Mouse (Mus musculus): ENCODE measurements at regions not wholly inside any gene's neighbourhood (a gene's known extent, or its start where the extent isn't known, plus 50 kb on each side); places are given as distances from the start of the nearest gene placed in this dataset.

- 34% methylated on average over 22 of the region's 22 CpGs for WGBS
- Histone ChIP-seq H3K27me3 (ENCODE audit: control insufficient read depth, insufficient read depth, low read length) (no peaks in the 10 kb centered on the region), H3K4me3 (ENCODE audit: control insufficient read depth in 1 of 2, insufficient read depth in 1 of 2, low read depth in 1 of 2, low read length in 2 of 2) (no peak overlapping the region), H3K4me1 (ENCODE audit: control insufficient read depth in 2 of 2, insufficient read depth in 2 of 2, low read length in 2 of 2) (peaks cover 13 to 18% of the 10 kb centered on the region in 2 experiments), H3K9me3 (ENCODE audit: control insufficient read depth, low read length) (no peaks in the 10 kb centered on the region), H3K27ac (replicated peaks in 1 of 2; ENCODE audit: control insufficient read depth in 1 of 2, insufficient read depth in 1 of 2, low read depth in 2 of 2, low read length in 2 of 2) (peak overlapping the region; percentile 15 to 50; a peak in 2 of 4 replicates), H3K9ac (ENCODE audit: low read length) (no peak overlapping the region), H3K4me2 (ENCODE audit: low read length) (peak overlapping the region; percentile 12), H3K36me3 (ENCODE audit: control insufficient read depth, insufficient read depth, low read length) (no peaks in the 10 kb centered on the region)
- peak; percentile 76 for ATAC-seq (ENCODE audit: insufficient number of reproducible peaks, insufficient read depth, low FRiP score, low read depth)
Observed at GRCm38 (mm10) chr5:118339676-118340661, 94.9 kb downstream of the 2410131K14Rik start.

DNA sequence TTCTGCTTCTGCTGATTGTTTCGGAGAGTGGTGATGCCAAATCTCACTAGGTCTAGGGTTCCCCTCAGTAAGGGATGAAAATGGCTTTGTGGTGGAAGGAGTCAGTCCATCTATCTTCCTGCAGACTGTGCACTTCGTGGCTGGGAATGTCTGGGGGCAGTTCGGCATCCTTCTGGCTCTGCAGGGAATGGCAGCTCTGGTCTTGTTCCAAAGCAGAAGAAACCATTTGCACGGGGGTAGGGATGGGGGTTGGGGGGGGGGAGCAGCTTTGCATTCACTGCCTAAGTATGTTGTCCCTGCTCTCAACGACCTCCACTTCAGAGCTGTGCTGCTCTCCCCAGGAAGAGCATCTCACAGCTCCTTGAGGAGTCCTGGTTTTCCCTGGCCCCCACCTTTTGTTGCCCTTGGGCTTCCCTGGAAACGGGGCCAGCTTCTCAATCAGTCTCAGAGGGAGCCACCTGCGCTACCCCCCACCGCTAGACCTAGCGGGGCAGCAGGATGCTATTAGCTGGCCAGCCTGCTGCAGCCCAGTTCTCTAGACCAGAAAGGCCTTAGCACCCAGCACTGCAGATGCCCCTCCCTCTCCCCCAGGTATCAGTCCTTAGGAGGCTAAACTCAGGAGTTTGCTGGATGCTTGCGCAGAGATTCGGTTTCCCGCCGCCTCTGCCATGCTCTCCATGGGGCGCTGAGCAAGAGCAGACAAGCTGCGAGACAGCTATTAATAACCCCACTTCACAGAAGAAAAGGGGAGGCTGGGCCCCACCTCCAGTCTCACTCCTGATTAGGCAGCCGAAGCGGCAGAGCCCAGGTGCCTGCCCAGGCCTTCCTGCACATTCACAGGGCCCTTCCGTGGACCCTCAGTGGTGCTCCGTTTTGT is 98.7 kb downstream of the 2410131K14Rik start:
- H3K4me2 ChIP-seq (ENCODE audit: low read length) = peak overlapping the region; percentile 63
- H3K36me3 ChIP-seq (ENCODE audit: control insufficient read depth, insufficient read depth, low read length) = no peaks in the 10 kb centered on the region
- H3K9me3 ChIP-seq (ENCODE audit: control insufficient read depth, low read length) = no peaks in the 10 kb centered on the region
- H3K4me1 ChIP-seq (ENCODE audit: control insufficient read depth in 2 of 2, insufficient read depth in 2 of 2, low read length in 2 of 2) = peaks cover 13 to 18% of the 10 kb centered on the region in 2 experiments
- peak overlapping the region; percentile 58; the same call in 1 of the 2 replicates for H3K9ac ChIP-seq (ENCODE audit: low read length)
- peak overlapping the region in 1 of 2 experiments; percentile 37; a peak in 1 of 4 replicates for H3K27ac ChIP-seq (replicated peaks in 1 of 2; ENCODE audit: control insufficient read depth in 1 of 2, insufficient read depth in 1 of 2, low read depth in 2 of 2, low read length in 2 of 2)
- no peaks in the 10 kb centered on the region for H3K27me3 ChIP-seq (ENCODE audit: control insufficient read depth, insufficient read depth, low read length)
- peak overlapping the region in 1 of 2 experiments; percentile 23; a peak in 2 of 4 replicates for H3K4me3 ChIP-seq (ENCODE audit: control insufficient read depth in 1 of 2, insufficient read depth in 1 of 2, low read depth in 1 of 2, low read length in 2 of 2)
- peak; percentile 36; the same call in 1 of the 2 replicates for ATAC-seq (ENCODE audit: insufficient number of reproducible peaks, insufficient read depth, low FRiP score, low read depth)
- 11% methylated on average over 19 of the region's 19 CpGs for WGBS

DNA sequence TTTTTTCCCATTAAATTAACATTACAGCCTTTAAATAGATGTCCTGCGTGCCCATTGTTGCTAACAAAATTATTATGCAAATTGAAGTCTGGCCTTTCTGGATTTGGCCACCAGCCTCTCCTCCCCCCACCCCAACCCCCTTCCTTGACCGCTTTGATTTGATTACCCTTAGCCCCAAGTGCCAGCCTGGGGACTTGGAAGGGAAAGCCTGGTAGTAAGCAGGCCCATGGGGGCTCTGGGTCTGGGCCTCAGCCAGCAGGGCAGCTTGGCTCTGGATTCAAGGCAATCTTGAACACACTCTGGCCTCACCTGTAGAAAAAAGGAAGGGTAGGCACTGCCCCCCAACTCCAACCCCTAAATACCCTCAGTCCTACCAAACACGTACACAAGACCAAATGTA is 100.2 kb downstream of the 2410131K14Rik start:
- Histone ChIP-seq H3K4me2 (ENCODE audit: low read length) (no peak overlapping the region), H3K27ac (replicated peaks in 1 of 2; ENCODE audit: control insufficient read depth in 1 of 2, insufficient read depth in 1 of 2, low read depth in 2 of 2, low read length in 2 of 2) (no peak overlapping the region), H3K4me3 (ENCODE audit: control insufficient read depth in 1 of 2, insufficient read depth in 1 of 2, low read depth in 1 of 2, low read length in 2 of 2) (no peak overlapping the region), H3K36me3 (ENCODE audit: control insufficient read depth, insufficient read depth, low read length) (no peaks in the 10 kb centered on the region), H3K4me1 (ENCODE audit: control insufficient read depth in 2 of 2, insufficient read depth in 2 of 2, low read length in 2 of 2) (peaks cover 13 to 18% of the 10 kb centered on the region in 2 experiments), H3K27me3 (ENCODE audit: control insufficient read depth, insufficient read depth, low read length) (no peaks in the 10 kb centered on the region), H3K9ac (ENCODE audit: low read length) (no peak overlapping the region), H3K9me3 (ENCODE audit: control insufficient read depth, low read length) (no peaks in the 10 kb centered on the region)
- 87% methylated on average over 3 of the region's 3 CpGs for WGBS
- ATAC-seq (ENCODE audit: insufficient number of reproducible peaks, insufficient read depth, low FRiP score, low read depth) = no peak

DNA sequence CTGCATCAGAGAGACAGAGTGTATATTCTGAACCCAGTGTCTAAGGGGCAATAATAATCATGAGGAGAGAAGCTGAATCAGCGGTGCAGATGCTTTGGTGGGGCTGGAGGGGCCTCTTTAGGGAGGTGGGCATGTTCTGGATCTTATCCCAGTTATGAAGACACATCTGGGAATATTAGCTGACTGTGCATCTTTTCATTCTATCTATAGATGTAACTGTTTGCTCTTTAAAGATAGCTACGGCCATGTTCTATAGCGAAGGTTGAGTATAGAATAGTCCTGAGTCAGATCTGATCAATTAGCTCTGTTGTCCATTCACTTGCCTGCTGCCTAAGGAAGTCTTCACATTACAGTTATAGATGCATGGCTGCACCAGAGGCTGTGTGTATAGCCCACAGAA is 104.0 kb downstream of the 2410131K14Rik start:
- no peak for ATAC-seq (ENCODE audit: insufficient number of reproducible peaks, insufficient read depth, low FRiP score, low read depth)
- Histone ChIP-seq H3K9me3 (ENCODE audit: control insufficient read depth, low read length) (0 out of 2 replicates have a peak, but pooled peaks cover 3% of the 10 kb centered on the region), H3K36me3 (ENCODE audit: control insufficient read depth, insufficient read depth, low read length) (no peaks in the 10 kb centered on the region), H3K4me1 (ENCODE audit: control insufficient read depth in 2 of 2, insufficient read depth in 2 of 2, low read length in 2 of 2) (peaks cover 8 to 11% of the 10 kb centered on the region in 2 experiments), H3K9ac (ENCODE audit: low read length) (no peak overlapping the region), H3K4me2 (ENCODE audit: low read length) (no peak overlapping the region), H3K27me3 (ENCODE audit: control insufficient read depth, insufficient read depth, low read length) (no peaks in the 10 kb centered on the region), H3K4me3 (ENCODE audit: control insufficient read depth in 1 of 2, insufficient read depth in 1 of 2, low read depth in 1 of 2, low read length in 2 of 2) (no peak overlapping the region), H3K27ac (replicated peaks in 1 of 2; ENCODE audit: control insufficient read depth in 1 of 2, insufficient read depth in 1 of 2, low read depth in 2 of 2, low read length in 2 of 2) (no peak overlapping the region)
- 86% methylated on average over 3 of the region's 3 CpGs for WGBS

DNA sequence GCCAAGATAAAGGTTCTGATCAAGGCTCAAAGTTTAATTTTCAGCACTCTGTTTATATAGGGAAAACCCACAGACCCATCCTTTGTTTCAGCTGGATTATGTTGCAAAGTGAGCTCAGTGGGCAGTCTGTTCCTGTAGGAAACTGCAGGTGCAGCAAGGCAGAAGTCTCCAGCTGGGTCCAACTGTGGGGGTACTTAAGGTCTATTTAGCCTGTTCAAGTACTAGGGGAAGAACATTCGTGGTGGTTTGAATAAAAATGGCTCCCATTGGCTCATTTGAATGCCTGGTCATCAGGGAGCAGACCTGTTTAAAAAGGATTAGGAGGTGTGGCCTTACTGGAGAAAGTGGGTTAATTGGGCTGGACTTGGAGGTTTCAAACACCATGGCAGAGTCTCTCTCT is 106.3 kb downstream of the 2410131K14Rik start:
- H3K9me3 ChIP-seq (ENCODE audit: control insufficient read depth, low read length) = 0 out of 2 replicates have a peak, but pooled peaks cover 3% of the 10 kb centered on the region
- no peak overlapping the region for H3K4me3 ChIP-seq (ENCODE audit: control insufficient read depth in 1 of 2, insufficient read depth in 1 of 2, low read depth in 1 of 2, low read length in 2 of 2)
- H3K9ac ChIP-seq (ENCODE audit: low read length) = no peak overlapping the region
- H3K27ac ChIP-seq (replicated peaks in 1 of 2; ENCODE audit: control insufficient read depth in 1 of 2, insufficient read depth in 1 of 2, low read depth in 2 of 2, low read length in 2 of 2) = no peak overlapping the region
- H3K4me2 ChIP-seq (ENCODE audit: low read length) = no peak overlapping the region
- no peak for ATAC-seq (ENCODE audit: insufficient number of reproducible peaks, insufficient read depth, low FRiP score, low read depth)
- peaks cover 16 to 19% of the 10 kb centered on the region in 2 experiments for H3K4me1 ChIP-seq (ENCODE audit: control insufficient read depth in 2 of 2, insufficient read depth in 2 of 2, low read length in 2 of 2)
- 29% methylated on average over 1 of the region's 1 CpGs for WGBS
- no peaks in the 10 kb centered on the region for H3K36me3 ChIP-seq (ENCODE audit: control insufficient read depth, insufficient read depth, low read length)
- H3K27me3 ChIP-seq (ENCODE audit: control insufficient read depth, insufficient read depth, low read length) = no peaks in the 10 kb centered on the region

GRCm38 (mm10) chr5:118352142-118352541 is 107.1 kb downstream of the 2410131K14Rik start:
- Histone ChIP-seq H3K27me3 (ENCODE audit: control insufficient read depth, insufficient read depth, low read length) (no peaks in the 10 kb centered on the region), H3K9ac (ENCODE audit: low read length) (no peak overlapping the region), H3K9me3 (ENCODE audit: control insufficient read depth, low read length) (0 out of 2 replicates have a peak, but pooled peaks cover 3% of the 10 kb centered on the region), H3K4me1 (ENCODE audit: control insufficient read depth in 2 of 2, insufficient read depth in 2 of 2, low read length in 2 of 2) (peaks cover 17 to 19% of the 10 kb centered on the region in 2 experiments), H3K4me3 (ENCODE audit: control insufficient read depth in 1 of 2, insufficient read depth in 1 of 2, low read depth in 1 of 2, low read length in 2 of 2) (no peak overlapping the region), H3K36me3 (ENCODE audit: control insufficient read depth, insufficient read depth, low read length) (no peaks in the 10 kb centered on the region), H3K27ac (replicated peaks in 1 of 2; ENCODE audit: control insufficient read depth in 1 of 2, insufficient read depth in 1 of 2, low read depth in 2 of 2, low read length in 2 of 2) (no peak overlapping the region), H3K4me2 (ENCODE audit: low read length) (no peak overlapping the region)
- ATAC-seq (ENCODE audit: insufficient number of reproducible peaks, insufficient read depth, low FRiP score, low read depth) = no peak
- 84% methylated on average over 4 of the region's 4 CpGs for WGBS

- no peak for ATAC-seq (ENCODE audit: insufficient number of reproducible peaks, insufficient read depth, low FRiP score, low read depth)
- peaks cover 17 to 19% of the 10 kb centered on the region in 2 experiments for H3K4me1 ChIP-seq (ENCODE audit: control insufficient read depth in 2 of 2, insufficient read depth in 2 of 2, low read length in 2 of 2)
- no peaks in the 10 kb centered on the region for H3K27me3 ChIP-seq (ENCODE audit: control insufficient read depth, insufficient read depth, low read length)
- no peak overlapping the region for H3K9ac ChIP-seq (ENCODE audit: low read length)
- no peak overlapping the region for H3K27ac ChIP-seq (replicated peaks in 1 of 2; ENCODE audit: control insufficient read depth in 1 of 2, insufficient read depth in 1 of 2, low read depth in 2 of 2, low read length in 2 of 2)
- 0 out of 2 replicates have a peak, but pooled peaks cover 3% of the 10 kb centered on the region for H3K9me3 ChIP-seq (ENCODE audit: control insufficient read depth, low read length)
- no peak overlapping the region for H3K4me2 ChIP-seq (ENCODE audit: low read length)
- no peaks in the 10 kb centered on the region for H3K36me3 ChIP-seq (ENCODE audit: control insufficient read depth, insufficient read depth, low read length)
- WGBS = 47% methylated on average over 6 of the region's 6 CpGs
- H3K4me3 ChIP-seq (ENCODE audit: control insufficient read depth in 1 of 2, insufficient read depth in 1 of 2, low read depth in 1 of 2, low read length in 2 of 2) = no peak overlapping the region
Observed at GRCm38 (mm10) chr5:118353061-118353460, 108.0 kb downstream of the 2410131K14Rik start.
